In genomic region chr16:23609748-23610185, GRCm38 (mm10) we compare ENCODE assay signal across 8 mouse cellular contexts.
DNase-seq lines count a peak whose midpoint lies in the region; ATAC-seq and TF ChIP-seq lines count a peak whose summit lies in the region.

No protein-coding gene starts in this region.

- H3K4me1 ChIP-seq in cortical plate, adult 2 months (ENCODE audit: control insufficient read depth, insufficient read depth, low read length) = no peaks in the 10 kb centered on the region
- no peaks in the 10 kb centered on the region for H3K4me1 ChIP-seq in limb, embryonic 11.5 days (ENCODE audit: control insufficient read depth, insufficient read depth, low read length)
- H3K4me1 ChIP-seq in midbrain, embryonic 14.5 days (ENCODE audit: control insufficient read depth, insufficient read depth, low read length) = no peaks in the 10 kb centered on the region
- H3K4me1 ChIP-seq in stomach, embryonic 15.5 days = no peaks in the 10 kb centered on the region

- 46% methylated on average over 11 of the region's 11 CpGs for WGBS in limb, embryonic 11.5 days
- WGBS in midbrain, embryonic 14.5 days = 44% methylated on average over 11 of the region's 11 CpGs
- WGBS in stomach, embryonic 15.5 days = 32% methylated on average over 11 of the region's 11 CpGs

- H3K4me2 ChIP-seq in limb, embryonic 11.5 days (ENCODE audit: low read depth, severe bottlenecking) = peak overlapping the region; percentile 5; the same call in 1 of the 2 replicates
- H3K4me2 ChIP-seq in midbrain, embryonic 14.5 days (ENCODE audit: low read length) = peak overlapping the region; percentile 36
- peak overlapping the region; percentile 41 for H3K4me2 ChIP-seq in stomach, embryonic 15.5 days

- TF ChIP-seq POLR2A in cortical plate, adult 2 months (IDR thresholded peaks at IDR 0.05; ENCODE audit: extremely low read depth, insufficient read depth, low read length) = no peak

- H3K4me3 ChIP-seq in cortical plate, adult 2 months (ENCODE audit: insufficient read depth, low read length) = peak overlapping the region; percentile 44
- no peak overlapping the region for H3K4me3 ChIP-seq in limb, embryonic 11.5 days (ENCODE audit: low read depth, low read length)
- H3K4me3 ChIP-seq in midbrain, embryonic 14.5 days (replicated peaks; ENCODE audit: low read depth, low read length) = no peak overlapping the region
- H3K4me3 ChIP-seq in stomach, embryonic 15.5 days (replicated peaks) = peak overlapping the region; percentile 27

- H3K9ac ChIP-seq in limb, embryonic 11.5 days (ENCODE audit: low read length) = no peak overlapping the region; the same call in 1 of the 2 replicates
- H3K9ac ChIP-seq in midbrain, embryonic 14.5 days (replicated peaks; ENCODE audit: low read length) = no peak overlapping the region
- H3K9ac ChIP-seq in stomach, embryonic 15.5 days = no peak overlapping the region

- peak; percentile 6 for DNase-seq in urinary bladder, postnatal 14 days (ENCODE audit: low spot score)
- no peak for DNase-seq in urinary bladder, postnatal 10 days (ENCODE audit: low spot score)
- peak; percentile 83 for DNase-seq in heart, adult 8-10 months (ENCODE audit: low spot score)
- peak; percentile 53 for DNase-seq in kidney, adult 18-20 months
- DNase-seq in limb, embryonic 11.5 days (ENCODE audit: low spot score) = peak; percentile 40
- peak; percentile 29 for DNase-seq in midbrain, embryonic 14.5 days

- H3K27ac ChIP-seq in cortical plate, adult 2 months (ENCODE audit: insufficient read depth, low read length) = no peak overlapping the region; the same call in 1 of the 2 replicates
- H3K27ac ChIP-seq in limb, embryonic 11.5 days (replicated peaks; ENCODE audit: low read depth, low read length) = no peak overlapping the region
- no peak overlapping the region for H3K27ac ChIP-seq in midbrain, embryonic 14.5 days (replicated peaks; ENCODE audit: low read depth, low read length)
- H3K27ac ChIP-seq in stomach, embryonic 15.5 days = no peak overlapping the region

- no peak for TF ChIP-seq CTCF in cortical plate, adult 2 months (IDR thresholded peaks at IDR 0.05; ENCODE audit: extremely low read depth, insufficient read depth, low read length)

- H3K27me3 ChIP-seq in limb, embryonic 11.5 days (ENCODE audit: control insufficient read depth, insufficient read depth, low read length) = no peaks in the 10 kb centered on the region
- H3K27me3 ChIP-seq in midbrain, embryonic 14.5 days (ENCODE audit: control insufficient read depth, insufficient read depth, low read length) = no peaks in the 10 kb centered on the region
- H3K27me3 ChIP-seq in stomach, embryonic 15.5 days (replicated peaks) = no peaks in the 10 kb centered on the region

- H3K36me3 ChIP-seq in limb, embryonic 11.5 days (ENCODE audit: control insufficient read depth, insufficient read depth, low read length) = no peaks in the 10 kb centered on the region
- H3K36me3 ChIP-seq in midbrain, embryonic 14.5 days (ENCODE audit: control insufficient read depth, insufficient read depth, low read length) = no peaks in the 10 kb centered on the region
- no peaks in the 10 kb centered on the region for H3K36me3 ChIP-seq in stomach, embryonic 15.5 days

- no peaks in the 10 kb centered on the region for H3K9me3 ChIP-seq in limb, embryonic 11.5 days (ENCODE audit: control insufficient read depth, low read length)
- no peaks in the 10 kb centered on the region for H3K9me3 ChIP-seq in midbrain, embryonic 14.5 days (ENCODE audit: control insufficient read depth, low read length)
- no peaks in the 10 kb centered on the region for H3K9me3 ChIP-seq in stomach, embryonic 15.5 days

- ATAC-seq in limb, embryonic 11.5 days (ENCODE audit: insufficient number of reproducible peaks, low FRiP score, low TSS enrichment, low read depth) = no peak
- ATAC-seq in midbrain, embryonic 14.5 days (ENCODE audit: low FRiP score, low TSS enrichment) = no peak
- ATAC-seq in stomach, embryonic 15.5 days (ENCODE audit: insufficient read depth, low FRiP score, low read depth) = no peak; the same call in 1 of the 2 replicates

Comparison
In these comparisons a context has a peak if more than half of its experiments do, and no peak if none do; other contexts are left out.
1. H3K4me3 ChIP-seq: peak in cortical plate, adult 2 months (single experiment) and stomach, embryonic 15.5 days (single experiment); none in limb, embryonic 11.5 days (single experiment) and midbrain, embryonic 14.5 days (single experiment).
2. Peak in every context shown above with its lines, with median percentiles within 50 percentile points of each other: H3K4me2 ChIP-seq.